Mouse (Mus musculus) heart, postnatal 0 days (tissue): ENCODE results near the gene 4430402I18Rik.

Source experiments
- CTCF ChIP-seq: IDR thresholded peaks from 2 replicates; pipeline ENCODE4 v1.5.1; 2016; ENCODE audit warnings: antibody characterized with exemption, control low read depth, low read depth
- EP300 ChIP-seq: IDR thresholded peaks from 2 replicates; pipeline ENCODE4 v1.6.1; 2016; ENCODE audit warnings: antibody characterized with exemption, low read depth

DNA sequence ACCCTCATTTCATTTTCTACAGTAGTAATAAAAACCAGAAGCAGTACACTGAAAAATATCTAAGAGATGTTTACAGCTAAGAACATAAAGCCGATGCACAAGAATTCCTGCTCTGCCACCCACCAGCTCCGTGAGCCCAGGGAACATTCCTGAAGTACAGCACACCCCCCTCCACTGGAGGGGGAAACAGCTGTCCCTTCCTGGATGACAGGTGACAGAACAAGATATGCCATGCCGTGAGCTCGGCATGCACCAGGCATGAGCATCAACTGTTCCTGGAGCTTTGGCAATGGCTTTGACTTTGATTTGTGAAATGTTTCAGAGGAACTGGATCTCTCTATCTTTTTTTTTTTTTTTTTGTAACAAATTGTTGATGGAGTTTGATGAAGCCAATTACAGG lies 20.8 kb downstream of the 4430402I18Rik start:
- TF ChIP-seq EP300: no peak
- TF ChIP-seq CTCF: no peak
